Mouse (Mus musculus) thymus, adult 2 months (tissue): Measurements from ENCODE around the gene Ppp1r15a.
A peak's percentile ranks its signal among the peaks of the same experiment; 100 is the strongest.

Source experiments
- CTCF ChIP-seq: fragments of 200-500 bp; IDR thresholded peaks from 2 replicates; pipeline ENCODE4 v1.5.1; 2012; ENCODE audit warnings: mild to moderate bottlenecking, control low read depth, low read length, moderate library complexity, borderline replicate concordance; ENCODE audit not compliant: control insufficient read depth, poor library complexity, insufficient read depth; ENCODE audit errors: extremely low read depth
- POLR2A ChIP-seq: fragments of 200-500 bp; IDR thresholded peaks from 2 replicates; pipeline ENCODE4 v1.6.1; 2012; ENCODE audit warnings: mild to moderate bottlenecking, low read length, control low read depth, moderate library complexity; ENCODE audit not compliant: control insufficient read depth, poor library complexity, insufficient read depth; ENCODE audit errors: extremely low read depth

GRCm38 (mm10) chr7:45560843-45561623 is 35.0 kb upstream of the Ppp1r15a start:
- TF ChIP-seq POLR2A (no peak), CTCF (peak; percentile 25; the same call in 1 of the 2 replicates)
